Mouse (Mus musculus): ENCODE data around the gene Clk1.
A peak's percentile ranks its signal among the peaks of the same experiment; 100 is the strongest.

The Clk1 gene

GRCm38 (mm10) chr1:58423371-58424248 lies at the start of gene Clk1:
Gene Clk1, minus strand, starts transcription at chr1:58424066.
- peak; percentile 96 for DNase-seq

GRCm38 (mm10) chr1:58465561-58465960 lies 41.7 kb upstream of the Clk1 start:
- DNase-seq = peak; percentile 45

GRCm38 (mm10) chr1:58465042-58465441 lies 41.2 kb upstream of the Clk1 start:
- DNase-seq = peak; percentile 60

- no peak for DNase-seq
These were observed 40.1 kb upstream of the Clk1 start for GRCm38 (mm10) chr1:58463935-58464334.

GRCm38 (mm10) chr1:58460566-58460965 lies 36.7 kb upstream of the Clk1 start:
- DNase-seq = no peak

- DNase-seq = no peak
These were observed 35.0 kb upstream of the Clk1 start for GRCm38 (mm10) chr1:58458867-58459266.

GRCm38 (mm10) chr1:58458175-58458574 lies 34.3 kb upstream of the Clk1 start:
- no peak for DNase-seq

- no peak for DNase-seq
These were observed 30.4 kb upstream of the Clk1 start for GRCm38 (mm10) chr1:58454316-58454715.

- DNase-seq = no peak
These were observed 24.5 kb upstream of the Clk1 start for GRCm38 (mm10) chr1:58448396-58448795.

- no peak for DNase-seq
These were observed 23.9 kb upstream of the Clk1 start for GRCm38 (mm10) chr1:58447766-58448165.

- DNase-seq = no peak
These were observed 22.0 kb upstream of the Clk1 start for GRCm38 (mm10) chr1:58445861-58446260.

GRCm38 (mm10) chr1:58445143-58445722 lies 21.4 kb upstream of the Clk1 start, which contains the start of the genes Nif3l1 and Ppil3:
Gene Nif3l1, plus strand, starts transcription at chr1:58445151.
Gene Ppil3, minus strand, starts transcription at chr1:58445486.
- peak; percentile 80 for DNase-seq

- no peak for DNase-seq
These were observed 20.8 kb upstream of the Clk1 start for GRCm38 (mm10) chr1:58444691-58445090.

GRCm38 (mm10) chr1:58424551-58424950 lies 685 bp upstream of the Clk1 start:
- peak; percentile 36 for DNase-seq

GRCm38 (mm10) chr1:58422879-58423278 lies 987 bp downstream of the Clk1 start:
- peak; percentile 37 for DNase-seq

- DNase-seq = peak; percentile 56
These were observed 2.9 kb downstream of the Clk1 start for GRCm38 (mm10) chr1:58420961-58421360.

- no peak for DNase-seq
These were observed 3.8 kb downstream of the Clk1 start for GRCm38 (mm10) chr1:58420032-58420431.

GRCm38 (mm10) chr1:58416048-58416447 lies 7.8 kb downstream of the Clk1 start:
- no peak for DNase-seq

GRCm38 (mm10) chr1:58415442-58415841 lies 8.4 kb downstream of the Clk1 start:
- no peak for DNase-seq

- DNase-seq = no peak
These were observed 13.1 kb downstream of the Clk1 start for GRCm38 (mm10) chr1:58410776-58411175.

- DNase-seq = no peak
These were observed 13.7 kb downstream of the Clk1 start for GRCm38 (mm10) chr1:58410198-58410588.

GRCm38 (mm10) chr1:58409553-58410197 lies 14.2 kb downstream of the Clk1 start:
- no peak for DNase-seq

GRCm38 (mm10) chr1:58408141-58408540 lies 15.7 kb downstream of the Clk1 start:
- no peak for DNase-seq

- DNase-seq = no peak
These were observed 16.5 kb downstream of the Clk1 start for GRCm38 (mm10) chr1:58407321-58407720.
